10 mouse cellular contexts compared by ENCODE assay signal in the genomic region with DNA sequence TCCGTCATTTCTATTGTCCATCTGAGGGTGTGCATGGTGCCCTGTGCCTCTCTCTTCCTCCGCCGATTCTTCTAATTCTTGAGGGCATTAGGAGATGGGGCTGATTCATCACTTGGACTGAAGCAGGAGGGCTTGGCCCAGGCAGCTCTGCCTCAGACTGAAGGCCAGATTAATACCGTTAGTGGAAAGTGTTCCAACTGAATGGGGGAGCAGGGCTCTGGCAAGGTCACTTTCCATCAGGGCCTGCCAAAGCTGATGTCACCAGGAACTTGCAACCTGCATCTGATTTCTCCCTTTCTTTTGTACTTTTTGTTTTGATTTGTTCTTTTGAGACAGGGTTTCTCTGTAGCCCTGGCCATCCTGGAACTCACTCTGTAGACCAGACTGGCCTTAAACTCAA.
DNase-seq lines count a peak whose midpoint lies in the region; ATAC-seq lines count a peak whose summit lies in the region.
"Had no signal": no experiment of that assay in that cellular context is flagged by ENCODE, and none has a peak within 500 bp of the region (broad histone marks: within the 10 kb centered on the region; RNA-seq: fewer than 3 reads in every experiment).

No protein-coding gene starts in this region.

- no peak overlapping the region for H3K9ac ChIP-seq in limb, embryonic 15.5 days
- H3K9ac ChIP-seq in liver, embryonic 12.5 days = no peak overlapping the region
- no peak overlapping the region for H3K9ac ChIP-seq in midbrain, embryonic 14.5 days (replicated peaks; ENCODE audit: low read length)
- H3K9ac ChIP-seq: embryonic facial prominence, embryonic 13.5 days; midbrain, embryonic 12.5 days had no signal

- H3K27ac ChIP-seq in limb, embryonic 15.5 days = peak overlapping the region; percentile 87
- no peak overlapping the region for H3K27ac ChIP-seq in liver, embryonic 12.5 days
- no peak overlapping the region for H3K27ac ChIP-seq in midbrain, embryonic 14.5 days (replicated peaks; ENCODE audit: low read depth, low read length)
- H3K27ac ChIP-seq: embryonic facial prominence, embryonic 13.5 days; midbrain, embryonic 12.5 days had no signal

- 0 out of 2 replicates have a peak, but pooled peaks cover 2% of the 10 kb centered on the region for H3K4me1 ChIP-seq in limb, embryonic 15.5 days
- no peaks in the 10 kb centered on the region for H3K4me1 ChIP-seq in liver, embryonic 12.5 days
- H3K4me1 ChIP-seq in midbrain, embryonic 14.5 days (ENCODE audit: control insufficient read depth, insufficient read depth, low read length) = no peaks in the 10 kb centered on the region
- H3K4me1 ChIP-seq: embryonic facial prominence, embryonic 13.5 days; midbrain, embryonic 12.5 days had no signal

- H3K9me3 ChIP-seq in limb, embryonic 15.5 days = no peaks in the 10 kb centered on the region
- no peaks in the 10 kb centered on the region for H3K9me3 ChIP-seq in liver, embryonic 12.5 days (replicated peaks)
- H3K9me3 ChIP-seq in midbrain, embryonic 14.5 days (ENCODE audit: control insufficient read depth, low read length) = 0 out of 2 replicates have a peak, but pooled peaks cover 2% of the 10 kb centered on the region
- H3K9me3 ChIP-seq: embryonic facial prominence, embryonic 13.5 days; midbrain, embryonic 12.5 days had no signal

- H3K27me3 ChIP-seq in limb, embryonic 15.5 days = no peaks in the 10 kb centered on the region
- no peaks in the 10 kb centered on the region for H3K27me3 ChIP-seq in liver, embryonic 12.5 days (replicated peaks)
- no peaks in the 10 kb centered on the region for H3K27me3 ChIP-seq in midbrain, embryonic 14.5 days (ENCODE audit: control insufficient read depth, insufficient read depth, low read length)
- H3K27me3 ChIP-seq: embryonic facial prominence, embryonic 13.5 days; midbrain, embryonic 12.5 days had no signal

- H3K36me3 ChIP-seq in limb, embryonic 15.5 days = no peaks in the 10 kb centered on the region
- no peaks in the 10 kb centered on the region for H3K36me3 ChIP-seq in liver, embryonic 12.5 days
- no peaks in the 10 kb centered on the region for H3K36me3 ChIP-seq in midbrain, embryonic 14.5 days (ENCODE audit: control insufficient read depth, insufficient read depth, low read length)
- H3K36me3 ChIP-seq: embryonic facial prominence, embryonic 13.5 days; midbrain, embryonic 12.5 days had no signal

- H3K4me3 ChIP-seq in limb, embryonic 15.5 days = no peak overlapping the region
- no peak overlapping the region for H3K4me3 ChIP-seq in liver, embryonic 12.5 days
- no peak overlapping the region for H3K4me3 ChIP-seq in midbrain, embryonic 14.5 days (replicated peaks; ENCODE audit: low read depth, low read length)
- H3K4me3 ChIP-seq: embryonic facial prominence, embryonic 13.5 days; midbrain, embryonic 12.5 days had no signal

- peak; percentile 10 for DNase-seq in MN1 (ENCODE audit: low spot score)
- peak; percentile 84 for DNase-seq in adrenal gland, adult 8-10 months
- peak; percentile 72 to 73 for DNase-seq in gastrocnemius, adult 8-10 months (ENCODE audit: low spot score in 2 of 2)
- no peak for DNase-seq in frontal cortex, postnatal 14 days (ENCODE audit: low spot score in 2 of 2)
- DNase-seq in layer of hippocampus, postnatal 25 days (ENCODE audit: extremely low spot score in 1 of 2, low spot score in 1 of 2) = no peak
- DNase-seq in midbrain, embryonic 14.5 days = no peak

- ATAC-seq in limb, embryonic 15.5 days (ENCODE audit: insufficient number of reproducible peaks, low FRiP score, low TSS enrichment, low read depth) = peak; percentile 84
- ATAC-seq in liver, embryonic 12.5 days = no peak
- no peak for ATAC-seq in midbrain, embryonic 14.5 days (ENCODE audit: low FRiP score, low TSS enrichment)

- 39% methylated on average over 4 of the region's 4 CpGs for WGBS in limb, embryonic 15.5 days
- WGBS in liver, embryonic 12.5 days (ENCODE audit: insufficient replicate concordance) = 79% methylated on average over 4 of the region's 4 CpGs
- WGBS in midbrain, embryonic 14.5 days = 82% methylated on average over 4 of the region's 4 CpGs

- no peak overlapping the region for H3K4me2 ChIP-seq in limb, embryonic 15.5 days
- H3K4me2 ChIP-seq in liver, embryonic 12.5 days = no peak overlapping the region
- H3K4me2 ChIP-seq in midbrain, embryonic 14.5 days (ENCODE audit: low read length) = no peak overlapping the region
- H3K4me2 ChIP-seq: embryonic facial prominence, embryonic 13.5 days; midbrain, embryonic 12.5 days had no signal

Comparison
In these comparisons a context has a peak if more than half of its experiments do, and no peak if none do; other contexts are left out.
1. DNase-seq: peak in MN1 (single experiment), adrenal gland, adult 8-10 months (single experiment) and gastrocnemius, adult 8-10 months (2 of 2); none in frontal cortex, postnatal 14 days (0 of 2), layer of hippocampus, postnatal 25 days (0 of 2) and midbrain, embryonic 14.5 days (single experiment).